Mouse (Mus musculus): ENCODE data around the gene Olfr1222.
"Not testable (repeated sequence)": the region's sequence is repeated elsewhere in the genome, so short reads cannot be mapped to it uniquely, and the experiment has no call there.

- not testable (repeated sequence) for TF ChIP-seq CTCF (conservative IDR thresholded peaks at IDR 0.05; ENCODE audit: insufficient read depth, insufficient read length, low read depth, low read length); POLR2A (IDR thresholded peaks at IDR 0.05; ENCODE audit: low read depth, low read length)
Measured at GRCm38 (mm10) chr2:89164711-89165110, 31.9 kb upstream of the Olfr1222 start.
